Mouse (Mus musculus): Measurements from ENCODE around the gene Ube2m.

DNA sequence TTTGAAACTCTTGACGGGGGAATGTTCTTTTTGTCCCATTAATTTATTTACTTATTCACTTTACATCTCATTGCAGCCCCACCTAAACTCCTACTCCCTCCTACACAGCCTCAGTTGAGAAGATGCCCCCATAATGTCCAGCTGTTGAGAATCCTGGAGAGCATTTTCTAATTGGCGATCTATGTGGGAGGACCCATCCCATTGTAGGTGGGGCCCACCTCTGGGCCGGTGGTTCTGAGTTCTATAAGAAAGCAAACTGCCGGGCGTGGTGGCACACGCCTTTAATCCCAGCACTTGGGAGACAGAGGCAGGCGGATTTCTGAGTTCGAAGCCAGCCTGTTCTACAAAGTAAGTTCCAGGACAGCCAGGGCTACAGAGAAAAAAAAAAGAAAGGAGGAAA, 51.2 kb downstream of the Ube2m start:
- TF ChIP-seq CTCF (IDR thresholded peaks at IDR 0.05; ENCODE audit: insufficient read depth, low read length): no peak
- no peak for TF ChIP-seq POLR2A (IDR thresholded peaks at IDR 0.05; ENCODE audit: borderline replicate concordance, extremely low read depth, low read depth, low read length)
